Mouse (Mus musculus): ENCODE measurements at regions not wholly inside any gene's neighbourhood (a gene's known extent, or its start where the extent isn't known, plus 50 kb on each side); places are given as distances from the start of the nearest gene placed in this dataset.

DNA sequence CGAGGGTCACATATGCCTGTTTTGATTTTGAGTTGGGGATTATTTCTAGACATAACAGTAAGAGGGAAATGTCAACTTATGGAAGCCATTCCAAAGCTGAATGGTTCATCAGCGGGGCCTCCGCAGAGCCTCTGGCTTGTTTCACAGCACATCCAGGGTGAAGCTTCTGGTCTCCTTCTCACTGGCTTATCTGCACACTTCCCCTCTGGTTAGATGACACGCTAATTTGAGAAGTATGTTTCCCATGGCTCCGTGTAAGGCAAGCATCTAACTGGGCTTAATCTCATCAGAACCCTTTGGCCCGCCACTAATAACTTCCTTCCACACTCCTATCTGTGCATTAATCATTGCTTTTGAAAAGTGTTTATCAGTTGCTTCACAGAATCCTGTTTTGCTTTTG is 299.7 kb downstream of the Irs2 start:
- no peaks in the 10 kb centered on the region for H3K27me3 ChIP-seq (ENCODE audit: control insufficient read depth in 1 of 2, insufficient read depth in 2 of 2, low read length in 2 of 2)
- H3K4me3 ChIP-seq (ENCODE audit: control insufficient read depth in 1 of 2, insufficient read depth in 1 of 2, low read depth in 2 of 2, low read length in 2 of 2) = no peak overlapping the region
- H3K9me3 ChIP-seq (replicated peaks; ENCODE audit: insufficient read depth, low read length) = no peaks in the 10 kb centered on the region
- TF ChIP-seq CTCF (IDR thresholded peaks at IDR 0.05 in 2 of 3, conservative IDR thresholded peaks at IDR 0.05 in 1 of 3; ENCODE audit: control insufficient read depth in 1 of 3, insufficient read depth in 1 of 3, low read depth in 2 of 3, low read length in 3 of 3, poor library complexity in 1 of 3, severe bottlenecking in 1 of 3) = no peak
- no peak for TF ChIP-seq UBTF (IDR thresholded peaks at IDR 0.05; ENCODE audit: borderline replicate concordance, insufficient read depth, low read depth, low read length)
- TF ChIP-seq POLR2A (IDR thresholded peaks at IDR 0.05; ENCODE audit: control insufficient read depth in 1 of 2, insufficient read depth in 1 of 2, low read depth in 1 of 2, low read length in 2 of 2, poor library complexity in 1 of 2) = no peak
- no peak overlapping the region for H3K27ac ChIP-seq (ENCODE audit: control insufficient read depth, low read depth, low read length)
- H3K36me3 ChIP-seq (ENCODE audit: control insufficient read depth in 1 of 2, insufficient read depth in 2 of 2, low read length in 2 of 2) = no peaks in the 10 kb centered on the region
- H3K9ac ChIP-seq (ENCODE audit: control insufficient read depth, low read depth, low read length, poor library complexity, severe bottlenecking) = no peak overlapping the region
- no peaks in the 10 kb centered on the region for H3K4me1 ChIP-seq (ENCODE audit: control insufficient read depth in 1 of 2, insufficient read depth in 2 of 2, low read length in 2 of 2)
- H3K79me2 ChIP-seq (ENCODE audit: control insufficient read depth, insufficient read depth, low read length, poor library complexity) = no peaks in the 10 kb centered on the region
- DNase-seq (ENCODE audit: low read depth, low spot score) = no peak

DNA sequence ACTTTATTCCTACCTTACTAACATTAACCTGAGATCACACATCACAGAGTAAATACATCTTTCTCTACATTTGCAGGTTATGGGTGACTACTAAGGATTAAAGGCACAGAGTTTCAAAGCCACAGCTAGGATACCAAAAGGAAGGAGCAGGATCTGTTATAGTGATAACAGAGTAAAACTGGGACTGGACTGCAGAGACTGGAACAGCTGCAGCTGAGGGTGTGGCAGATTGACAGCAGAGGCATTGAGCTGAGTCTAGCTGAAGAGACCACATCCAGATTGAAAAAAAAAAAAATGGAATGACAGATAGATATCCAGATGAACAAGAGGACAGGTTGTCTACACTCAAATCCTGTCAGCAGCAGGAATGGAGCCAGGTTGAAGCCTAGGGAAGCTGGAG is 301.1 kb downstream of the Irs2 start:
- Histone ChIP-seq H3K4me3 (ENCODE audit: control insufficient read depth in 1 of 2, insufficient read depth in 1 of 2, low read depth in 2 of 2, low read length in 2 of 2) (no peak overlapping the region), H3K9me3 (replicated peaks; ENCODE audit: insufficient read depth, low read length) (no peaks in the 10 kb centered on the region), H3K36me3 (ENCODE audit: control insufficient read depth in 1 of 2, insufficient read depth in 2 of 2, low read length in 2 of 2) (no peaks in the 10 kb centered on the region), H3K9ac (ENCODE audit: control insufficient read depth, low read depth, low read length, poor library complexity, severe bottlenecking) (no peak overlapping the region), H3K27me3 (ENCODE audit: control insufficient read depth in 1 of 2, insufficient read depth in 2 of 2, low read length in 2 of 2) (no peaks in the 10 kb centered on the region), H3K4me1 (ENCODE audit: control insufficient read depth in 1 of 2, insufficient read depth in 2 of 2, low read length in 2 of 2) (no peaks in the 10 kb centered on the region), H3K27ac (ENCODE audit: control insufficient read depth, low read depth, low read length) (no peak overlapping the region), H3K79me2 (ENCODE audit: control insufficient read depth, insufficient read depth, low read length, poor library complexity) (no peaks in the 10 kb centered on the region)
- TF ChIP-seq SIN3A (IDR thresholded peaks at IDR 0.05; ENCODE audit: low read length) = no peak
- no peak for TF ChIP-seq USF1 (IDR thresholded peaks at IDR 0.05; ENCODE audit: low read depth, low read length)
- no peak for TF ChIP-seq E2F4 (IDR thresholded peaks at IDR 0.05; ENCODE audit: borderline replicate concordance, low read depth, low read length)
- TF ChIP-seq ETS1 (IDR thresholded peaks at IDR 0.05; ENCODE audit: low read depth, low read length) = no peak
- TF ChIP-seq TBP (IDR thresholded peaks at IDR 0.05; ENCODE audit: low read depth, low read length) = no peak
- TF ChIP-seq SMC3 (IDR thresholded peaks at IDR 0.05; ENCODE audit: low read depth, low read length) = no peak
- no peak for TF ChIP-seq MYC (IDR thresholded peaks at IDR 0.05; ENCODE audit: low read depth, low read length)
- TF ChIP-seq ELF1 (IDR thresholded peaks at IDR 0.05; ENCODE audit: low read depth, low read length) = no peak
- TF ChIP-seq MXI1 (IDR thresholded peaks at IDR 0.05; ENCODE audit: low read depth, low read length) = no peak
- no peak for TF ChIP-seq POLR2A (IDR thresholded peaks at IDR 0.05; ENCODE audit: control insufficient read depth in 1 of 2, insufficient read depth in 1 of 2, low read depth in 1 of 2, low read length in 2 of 2, poor library complexity in 1 of 2)
- TF ChIP-seq HCFC1 (IDR thresholded peaks at IDR 0.05; ENCODE audit: low read depth, low read length) = no peak
- TF ChIP-seq TAL1 (IDR thresholded peaks at IDR 0.05; ENCODE audit: low read length) = no peak
- no peak for TF ChIP-seq NELFE (IDR thresholded peaks at IDR 0.05; ENCODE audit: low read depth, low read length)
- TF ChIP-seq ZKSCAN1 (IDR thresholded peaks at IDR 0.05; ENCODE audit: low read depth, low read length) = no peak
- no peak for TF ChIP-seq CTCF (IDR thresholded peaks at IDR 0.05 in 2 of 3, conservative IDR thresholded peaks at IDR 0.05 in 1 of 3; ENCODE audit: control insufficient read depth in 1 of 3, insufficient read depth in 1 of 3, low read depth in 2 of 3, low read length in 3 of 3, poor library complexity in 1 of 3, severe bottlenecking in 1 of 3)
- no peak for DNase-seq (ENCODE audit: low read depth, low spot score)
